Mouse (Mus musculus) stomach, postnatal 0 days (tissue): ENCODE results near the gene Grk6.

Experiments
- CTCF ChIP-seq: IDR thresholded peaks from 2 replicates; pipeline ENCODE4 v1.5.1; 2016; ENCODE audit warnings: antibody characterized with exemption, low read depth, mild to moderate bottlenecking, moderate library complexity
- EP300 ChIP-seq: optimal IDR thresholded peaks from 2 replicates; pipeline ENCODE3; 2016; ENCODE audit warnings: antibody characterized with exemption

DNA sequence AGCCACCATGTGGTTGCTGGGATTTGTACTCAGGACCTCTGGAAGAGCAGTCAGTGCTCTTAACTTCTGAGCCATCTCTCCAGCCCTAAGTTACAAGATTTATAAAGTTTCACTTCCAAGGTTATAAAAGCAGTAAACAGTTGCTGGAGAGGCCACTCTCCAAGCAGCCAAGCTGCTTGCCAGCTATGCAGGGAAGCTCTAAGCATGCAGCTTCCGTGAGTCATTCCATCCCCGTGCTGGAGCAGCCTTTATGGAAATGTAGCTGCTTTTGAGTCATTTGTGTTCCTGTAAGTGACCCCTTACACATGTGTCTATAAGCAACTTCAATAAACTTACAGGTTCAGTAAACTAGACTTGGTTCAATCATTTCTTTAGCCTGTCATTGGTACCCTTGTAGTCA, 14.3 kb upstream of the Grk6 start:
- TF ChIP-seq CTCF (no peak), EP300 (no peak)
